Mouse (Mus musculus) heart, embryonic 11.5 days (tissue): ENCODE results near the gene Gm4846. TPM values are rescaled to one million over a fixed set of nuclear protein-coding genes. Genes with fewer than 3 reads are reported as not detected.
"Not testable (repeated sequence)": the region's sequence is repeated elsewhere in the genome, so short reads cannot be mapped to it uniquely, and the experiment has no call there.

Source experiments
- ATAC-seq: fragments of 200-750 bp; cut with Nextera tagmentation; replicated peaks from 2 replicates; pipeline ENCODE4 v1.8.0; 2017; ENCODE audit warnings: moderate library complexity; ENCODE audit not compliant: insufficient number of reproducible peaks, low FRiP score, low TSS enrichment
- H3K27ac ChIP-seq: fragments of 300-500 bp; sonication (generic); 2 replicates; pipeline ENCODE4 v1.5.1; 2014; ENCODE audit warnings: mild to moderate bottlenecking, low read depth, low read length
- H3K27me3 ChIP-seq: fragments of 300-500 bp; sonication (generic); 2 replicates; pipeline ENCODE4 v1.6.1; 2014; ENCODE audit warnings: mild to moderate bottlenecking, low read length, mixed read lengths; ENCODE audit not compliant: control insufficient read depth, insufficient read depth
- H3K36me3 ChIP-seq: fragments of 300-500 bp; sonication (generic); 2 replicates; pipeline ENCODE4 v1.6.1; 2014; ENCODE audit warnings: mild to moderate bottlenecking, low read length, moderate library complexity, mixed read lengths; ENCODE audit not compliant: control insufficient read depth, insufficient read depth
- H3K4me1 ChIP-seq: fragments of 300-500 bp; sonication (generic); 2 replicates; pipeline ENCODE4 v1.6.1; 2014; ENCODE audit warnings: low read length; ENCODE audit not compliant: control insufficient read depth, insufficient read depth
- H3K4me2 ChIP-seq: fragments of 300-500 bp; sonication (generic); 2 replicates; pipeline ENCODE4 v1.6.1; 2014; ENCODE audit warnings: mild to moderate bottlenecking, moderate library complexity
- H3K4me3 ChIP-seq: fragments of 300-500 bp; sonication (generic); 2 replicates; pipeline ENCODE4 v1.5.1; 2014; ENCODE audit warnings: low read depth, low read length
- H3K9ac ChIP-seq: fragments of 300-500 bp; sonication (generic); 2 replicates; pipeline ENCODE4 v1.6.1; 2014; ENCODE audit warnings: mild to moderate bottlenecking, low read depth, low read length, moderate library complexity
- H3K9me3 ChIP-seq: fragments of 300-500 bp; sonication (generic); replicated peaks from 2 replicates; pipeline ENCODE4 v1.6.1; 2016; ENCODE audit warnings: low read length; ENCODE audit not compliant: control insufficient read depth
- WGBS: fragments of 180-500 bp; shearing (Covaris S2); extraction: QIAGEN DNeasy Blood & Tissue Kit; methylation state at CpG from one replicate; pipeline ENCODE4 v1.1.7; 2014; ENCODE audit not compliant: insufficient replicate concordance; 5-methylcytosine and 5-hydroxymethylcytosine counted together
- polyA plus RNA-seq: library from polyadenylated mRNA; unstranded; fragments of >200 nt; fragmentation: Nextera tagmentation; extraction: Ambion mirVana; gene quantifications from 2 replicates; pipeline ENCODE4 v1.2.1, GENCODE M21; 2014

Gm4846 gene
- not detected in 2 replicates for polyA plus RNA-seq

DNA sequence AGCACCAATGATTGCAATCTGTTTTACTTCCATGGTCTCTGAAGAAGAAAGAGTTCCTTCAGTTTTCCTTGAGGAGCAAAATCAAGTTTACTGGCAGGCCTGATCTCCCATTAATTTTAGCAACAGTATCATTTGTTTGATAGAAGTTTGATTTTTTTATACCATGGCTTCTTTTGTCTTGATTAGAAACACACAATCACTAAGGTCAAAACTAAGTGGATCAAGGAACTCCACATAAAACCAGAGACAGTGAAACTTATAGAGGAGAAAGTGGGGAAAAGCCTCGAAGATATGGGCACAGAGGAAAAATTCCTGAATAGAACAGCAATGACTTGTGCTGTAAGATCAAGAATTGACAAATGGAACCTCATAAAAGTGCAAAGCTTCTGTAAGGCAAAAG, at the start of gene Gm4846:
Gene Gm4846, minus strand, starts transcription at position 101 of the 400 bp plus-strand sequence.
- WGBS, result 45% methylated on average over 1 of the region's 1 CpGs
- not testable (repeated sequence) for H3K9me3 ChIP-seq, H3K4me1 ChIP-seq, ATAC-seq, H3K4me2 ChIP-seq, H3K27ac ChIP-seq, H3K36me3 ChIP-seq, H3K9ac ChIP-seq, H3K27me3 ChIP-seq, H3K4me3 ChIP-seq

DNA sequence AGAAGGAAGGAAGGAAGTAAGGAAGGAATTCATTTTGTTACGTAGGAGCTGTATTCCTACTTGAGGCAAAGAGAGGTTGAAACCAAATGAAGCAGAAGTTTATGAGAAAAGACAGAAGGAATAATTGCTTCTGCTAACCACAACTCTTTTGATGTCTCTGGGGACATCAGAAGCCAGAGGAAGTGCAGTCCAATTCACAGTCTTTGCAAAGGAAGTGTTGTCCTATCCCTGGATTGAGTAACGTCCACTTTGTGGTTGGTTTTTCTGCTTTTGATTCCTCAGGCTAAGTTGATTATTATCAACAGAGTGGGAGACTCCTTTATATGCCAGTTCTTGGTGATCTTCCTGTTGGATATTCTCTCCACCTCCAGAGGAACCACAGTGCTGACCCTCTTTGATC, 34.1 kb upstream of the Gm4846 start:
- H3K9ac ChIP-seq, H3K27me3 ChIP-seq, H3K4me1 ChIP-seq, ATAC-seq, H3K27ac ChIP-seq, H3K4me3 ChIP-seq, H3K9me3 ChIP-seq, H3K36me3 ChIP-seq, H3K4me2 ChIP-seq: not testable (repeated sequence)
- 81% methylated on average over 2 of the region's 2 CpGs for WGBS

- H3K4me1 ChIP-seq, result not testable (repeated sequence)
- WGBS, result 75% methylated on average over 2 of the region's 2 CpGs
Observed at GRCm38 (mm10) chr1:166524709-166525108, 27.3 kb upstream of the Gm4846 start.

GRCm38 (mm10) chr1:166519626-166520025, 22.2 kb upstream of the Gm4846 start:
- H3K4me2 ChIP-seq, H3K27ac ChIP-seq, H3K4me3 ChIP-seq, H3K9me3 ChIP-seq, H3K9ac ChIP-seq, H3K4me1 ChIP-seq, H3K36me3 ChIP-seq, H3K27me3 ChIP-seq, ATAC-seq: not testable (repeated sequence)
- 92% methylated on average over 6 of the region's 6 CpGs for WGBS

More at GRCm38 (mm10) chr1:166524709-166525108, 27.3 kb upstream of the Gm4846 start:
- H3K9ac ChIP-seq, H3K27me3 ChIP-seq, H3K4me3 ChIP-seq, H3K4me2 ChIP-seq, H3K27ac ChIP-seq, H3K36me3 ChIP-seq, ATAC-seq, H3K9me3 ChIP-seq: not testable (repeated sequence)

DNA sequence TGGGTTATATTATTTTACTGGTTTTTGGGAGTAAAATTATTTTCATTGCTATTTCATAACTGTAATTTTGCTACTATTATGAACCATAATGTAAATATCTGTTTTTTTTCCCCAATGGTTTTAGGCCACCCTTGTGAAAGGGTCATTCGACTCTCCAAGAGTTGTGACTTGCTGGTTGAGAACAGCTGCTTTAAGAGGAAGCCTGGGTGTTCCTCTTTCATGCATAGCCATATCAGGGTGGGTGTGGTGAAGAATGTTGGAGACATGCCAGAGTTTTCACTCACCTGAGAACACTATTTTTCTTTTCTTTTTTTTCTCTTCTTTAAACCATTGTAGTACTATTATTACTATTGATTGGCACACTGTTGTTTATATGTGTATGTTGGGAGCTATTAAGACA, 19.2 kb upstream of the Gm4846 start:
- H3K4me3 ChIP-seq, result no peak overlapping the region
- no peak for ATAC-seq
- H3K36me3 ChIP-seq, result no peaks in the 10 kb centered on the region
- no peaks in the 10 kb centered on the region for H3K27me3 ChIP-seq
- no peaks in the 10 kb centered on the region for H3K9me3 ChIP-seq
- H3K4me1 ChIP-seq, result no peaks in the 10 kb centered on the region
- no peak overlapping the region for H3K27ac ChIP-seq
- H3K4me2 ChIP-seq, result no peak overlapping the region
- 59% methylated on average over 1 of the region's 1 CpGs for WGBS
- no peak overlapping the region for H3K9ac ChIP-seq

DNA sequence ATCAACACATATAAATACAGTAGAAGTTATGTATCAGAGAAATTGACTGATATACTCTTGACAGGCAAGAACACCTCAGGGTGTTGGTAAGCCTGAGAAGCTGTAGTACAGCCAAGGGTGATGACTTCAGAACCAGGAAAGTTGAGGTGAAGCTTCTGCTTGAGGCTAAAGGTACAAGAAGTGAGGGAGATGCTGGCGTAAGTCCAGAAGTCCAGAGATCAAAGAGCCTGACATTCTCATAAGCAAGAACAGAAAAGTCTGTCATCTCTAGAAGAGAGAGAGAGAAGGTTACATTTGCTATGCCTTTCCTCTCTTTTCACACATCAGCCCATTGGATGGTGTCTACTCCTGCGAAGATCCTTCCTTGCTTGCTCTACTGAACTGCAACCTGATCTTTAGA, 6.8 kb upstream of the Gm4846 start:
- H3K4me3 ChIP-seq, H3K27me3 ChIP-seq, H3K36me3 ChIP-seq, H3K9ac ChIP-seq, ATAC-seq, H3K27ac ChIP-seq, H3K4me1 ChIP-seq, H3K9me3 ChIP-seq, H3K4me2 ChIP-seq: not testable (repeated sequence)
- WGBS, result 81% methylated on average over 2 of the region's 2 CpGs

DNA sequence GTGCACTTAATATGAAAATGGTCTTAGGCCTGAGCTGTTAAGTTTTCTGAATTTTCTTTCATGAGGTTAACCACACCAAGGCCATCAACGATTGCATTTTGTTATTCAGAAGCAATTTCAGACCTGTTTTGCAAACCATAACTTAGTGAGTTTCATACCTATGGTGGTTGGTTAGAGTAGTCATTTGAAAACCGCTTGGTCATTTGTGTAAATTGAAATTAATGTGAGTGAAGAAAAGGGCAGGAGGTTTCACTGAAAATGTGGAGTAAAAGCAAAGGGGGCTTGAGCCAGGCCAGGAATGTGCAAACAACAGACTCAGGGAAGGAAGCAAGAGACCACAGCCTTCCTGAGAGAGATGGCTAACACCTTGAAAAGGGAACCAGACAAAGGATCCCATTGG, 17.9 kb downstream of the Gm4846 start:
- Histone ChIP-seq H3K9ac (no peak overlapping the region), H3K27ac (no peak overlapping the region), H3K4me1 (no peaks in the 10 kb centered on the region), H3K4me3 (no peak overlapping the region), H3K27me3 (no peaks in the 10 kb centered on the region), H3K9me3 (no peaks in the 10 kb centered on the region), H3K4me2 (no peak overlapping the region), H3K36me3 (no peaks in the 10 kb centered on the region)
- 80% methylated on average over 2 of the region's 2 CpGs for WGBS
- no peak for ATAC-seq

DNA sequence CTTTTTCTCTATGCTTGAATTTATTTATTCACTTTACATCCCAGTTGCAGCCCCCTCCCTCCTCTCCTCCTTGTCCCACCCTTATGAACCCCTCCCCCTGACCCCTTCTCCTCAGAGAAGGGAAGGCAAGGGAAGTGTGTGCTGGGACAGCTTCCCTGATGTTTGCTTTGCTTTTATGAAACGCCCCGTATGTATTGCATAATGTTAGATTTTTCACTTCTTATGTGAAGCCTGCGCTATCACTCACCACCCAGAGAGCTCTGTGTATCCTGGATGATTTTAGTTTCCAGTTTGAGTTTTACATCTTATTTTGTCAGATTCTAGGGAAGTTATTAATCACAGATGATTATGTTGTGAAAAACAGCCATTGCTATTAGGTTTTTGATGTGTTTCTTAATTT, 30.2 kb downstream of the Gm4846 start:
- H3K27me3 ChIP-seq, result no peaks in the 10 kb centered on the region
- whole genome bisulfite sequencing, result 82% methylated on average over 3 of the region's 3 CpGs
- H3K9ac ChIP-seq, result no peak overlapping the region
- no peak overlapping the region for H3K4me2 ChIP-seq
- H3K4me3 ChIP-seq, result no peak overlapping the region
- ATAC-seq, result no peak
- no peaks in the 10 kb centered on the region for H3K36me3 ChIP-seq
- H3K4me1 ChIP-seq, result no peaks in the 10 kb centered on the region
- no peak overlapping the region for H3K27ac ChIP-seq
- H3K9me3 ChIP-seq, result no peaks in the 10 kb centered on the region; the same call in 1 of the 2 replicates

GRCm38 (mm10) chr1:166462544-166462943, 34.8 kb downstream of the Gm4846 start:
- Histone ChIP-seq H3K4me3 (no peak overlapping the region), H3K27ac (no peak overlapping the region), H3K9me3 (no peaks in the 10 kb centered on the region; the same call in 1 of the 2 replicates), H3K27me3 (no peaks in the 10 kb centered on the region), H3K4me2 (no peak overlapping the region), H3K4me1 (no peaks in the 10 kb centered on the region), H3K9ac (no peak overlapping the region), H3K36me3 (no peaks in the 10 kb centered on the region)
- 83% methylated on average over 4 of the region's 4 CpGs for WGBS
- ATAC-seq, result no peak
